9 mouse cellular contexts compared by ENCODE assay signal in the genomic region with DNA sequence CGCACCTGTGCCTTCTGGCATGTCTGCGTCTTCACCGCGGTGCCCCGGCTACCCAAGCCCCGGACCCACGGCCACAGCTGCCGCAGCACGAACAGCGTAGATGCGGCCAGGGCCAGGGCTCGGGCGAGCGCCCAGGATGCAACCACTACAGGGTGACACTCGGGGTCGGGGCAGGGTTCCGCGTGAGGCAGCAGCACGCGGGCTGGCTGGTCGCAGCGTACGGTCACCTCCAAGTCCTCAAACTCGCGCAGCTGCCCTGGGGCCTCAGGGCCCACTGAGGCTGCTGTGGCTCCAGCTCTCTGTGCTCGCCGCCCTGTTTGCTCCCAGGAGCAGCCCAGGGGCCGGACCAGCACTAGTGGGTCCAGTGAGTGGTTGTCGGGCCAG. TPM values are rescaled to one million over a fixed set of nuclear protein-coding genes. Genes with fewer than 3 reads are reported as not detected.
DNase-seq lines count a peak whose midpoint lies in the region; ATAC-seq lines count a peak whose summit lies in the region.
"Had no signal": no experiment of that assay in that cellular context is flagged by ENCODE, and none has a peak within 500 bp of the region (broad histone marks: within the 10 kb centered on the region; RNA-seq: fewer than 3 reads in every experiment).

No protein-coding gene starts in this region.

- peaks cover 21% of the 10 kb centered on the region for H3K4me1 ChIP-seq in liver, embryonic 12.5 days
- H3K4me1 ChIP-seq in forebrain, embryonic 12.5 days, result peaks cover 69% of the 10 kb centered on the region
- peaks cover 8% of the 10 kb centered on the region for H3K4me1 ChIP-seq in intestine, embryonic 16.5 days (ENCODE audit: control insufficient read depth, insufficient read depth, low read length)
- peaks cover 26% of the 10 kb centered on the region for H3K4me1 ChIP-seq in neural tube, embryonic 14.5 days (ENCODE audit: control insufficient read depth, insufficient read depth, low read length)

- H3K9me3 ChIP-seq in liver, embryonic 12.5 days (replicated peaks), result no peaks in the 10 kb centered on the region
- H3K9me3 ChIP-seq in forebrain, embryonic 12.5 days, result 0 out of 2 replicates have a peak, but pooled peaks cover 3% of the 10 kb centered on the region
- no peaks in the 10 kb centered on the region for H3K9me3 ChIP-seq in intestine, embryonic 16.5 days (ENCODE audit: control insufficient read depth, low read length)
- no peaks in the 10 kb centered on the region for H3K9me3 ChIP-seq in neural tube, embryonic 14.5 days (ENCODE audit: control insufficient read depth, low read length)

- no peak overlapping the region for H3K27ac ChIP-seq in liver, embryonic 12.5 days
- 0 out of 2 replicates have a peak overlapping the region, but pooled peaks have one; percentile 95 for H3K27ac ChIP-seq in forebrain, embryonic 12.5 days
- H3K27ac ChIP-seq in intestine, embryonic 16.5 days (ENCODE audit: low read length), result no peak overlapping the region
- H3K27ac ChIP-seq in neural tube, embryonic 14.5 days (ENCODE audit: low read depth, low read length), result no peak overlapping the region
- H3K27ac ChIP-seq: macrophage had no signal

- ATAC-seq in liver, embryonic 12.5 days, result no peak
- no peak for ATAC-seq in forebrain, embryonic 12.5 days (ENCODE audit: low FRiP score)
- ATAC-seq in intestine, embryonic 16.5 days, result no peak
- no peak for ATAC-seq in neural tube, embryonic 14.5 days (ENCODE audit: low read depth)
- no peak for ATAC-seq in monocyte, adult 5-6 weeks (replicated peaks; ENCODE audit: insufficient number of reproducible peaks, low FRiP score, low TSS enrichment, poor library complexity, severe bottlenecking)
- no peak for ATAC-seq in megakaryocyte-erythroid progenitor cell, adult 5-6 weeks (replicated peaks; ENCODE audit: low FRiP score, low TSS enrichment, poor library complexity, severe bottlenecking)

- no peaks in the 10 kb centered on the region for H3K36me3 ChIP-seq in liver, embryonic 12.5 days
- H3K36me3 ChIP-seq in forebrain, embryonic 12.5 days (replicated peaks), result no peaks in the 10 kb centered on the region
- no peaks in the 10 kb centered on the region for H3K36me3 ChIP-seq in intestine, embryonic 16.5 days (ENCODE audit: control insufficient read depth, insufficient read depth, low read length)
- H3K36me3 ChIP-seq in neural tube, embryonic 14.5 days (ENCODE audit: control insufficient read depth, insufficient read depth, low read length), result no peaks in the 10 kb centered on the region

- no peak overlapping the region for H3K9ac ChIP-seq in liver, embryonic 12.5 days
- peak overlapping the region; percentile 49; the same call in 1 of the 2 replicates for H3K9ac ChIP-seq in forebrain, embryonic 12.5 days
- peak overlapping the region; percentile 37; the same call in 1 of the 2 replicates for H3K9ac ChIP-seq in intestine, embryonic 16.5 days (ENCODE audit: low read depth, low read length)
- 0 out of 2 replicates have a peak overlapping the region, but pooled peaks have one; percentile 11 for H3K9ac ChIP-seq in neural tube, embryonic 14.5 days (replicated peaks; ENCODE audit: low read depth, low read length)

- peak overlapping the region; percentile 36; the same call in 1 of the 2 replicates for H3K4me2 ChIP-seq in liver, embryonic 12.5 days
- peak overlapping the region; percentile 43 for H3K4me2 ChIP-seq in forebrain, embryonic 12.5 days
- H3K4me2 ChIP-seq in intestine, embryonic 16.5 days (ENCODE audit: low read depth, low read length), result peak overlapping the region; percentile 50; the same call in 1 of the 2 replicates
- H3K4me2 ChIP-seq in neural tube, embryonic 14.5 days (ENCODE audit: low read depth, low read length), result peak overlapping the region; percentile 29; the same call in 1 of the 2 replicates

- no peak overlapping the region for H3K4me3 ChIP-seq in liver, embryonic 12.5 days
- H3K4me3 ChIP-seq in forebrain, embryonic 12.5 days (replicated peaks), result peak overlapping the region; percentile 23
- H3K4me3 ChIP-seq in intestine, embryonic 16.5 days (ENCODE audit: low read length), result peak overlapping the region; percentile 36
- H3K4me3 ChIP-seq in neural tube, embryonic 14.5 days (ENCODE audit: low read depth, low read length), result peak overlapping the region; percentile 16; the same call in 1 of the 2 replicates

- 20% methylated on average over 29 of the region's 29 CpGs for WGBS in liver, embryonic 12.5 days (ENCODE audit: insufficient replicate concordance)
- 24% methylated on average over 29 of the region's 29 CpGs for WGBS in forebrain, embryonic 12.5 days
- 19% methylated on average over 29 of the region's 29 CpGs for WGBS in intestine, embryonic 16.5 days
- WGBS in neural tube, embryonic 14.5 days, result 17% methylated on average over 29 of the region's 29 CpGs

- no peak for DNase-seq in liver
- no peak for DNase-seq in cerebellum, postnatal 10 days

- peaks cover 94% of the 10 kb centered on the region for H3K27me3 ChIP-seq in liver, embryonic 12.5 days (replicated peaks)
- peaks cover 53% of the 10 kb centered on the region for H3K27me3 ChIP-seq in forebrain, embryonic 12.5 days
- H3K27me3 ChIP-seq in intestine, embryonic 16.5 days (replicated peaks; ENCODE audit: control insufficient read depth, insufficient read depth, low read length), result peaks cover 51% of the 10 kb centered on the region
- H3K27me3 ChIP-seq in neural tube, embryonic 14.5 days (ENCODE audit: control insufficient read depth, insufficient read depth, low read length), result peaks cover 23% of the 10 kb centered on the region

RNA-seq across cellular contexts. Expression of a gene that starts 0.5 kb away (rescaled TPM):
- not detected in 2 replicates for polyA plus RNA-seq in liver, embryonic 12.5 days (2016; fragmentation: Nextera tagmentation; extraction: Ambion mirVana)
- polyA plus RNA-seq in forebrain, embryonic 12.5 days (2016; fragmentation: Nextera tagmentation; extraction: Ambion mirVana), result not detected in 2 replicates
- not detected in 2 replicates for polyA plus RNA-seq in intestine, embryonic 16.5 days (2015; fragmentation: Nextera tagmentation; extraction: Ambion mirVana)
- polyA plus RNA-seq in neural tube, embryonic 14.5 days (2014; fragmentation: Nextera tagmentation; extraction: Ambion mirVana), result not detected in 2 replicates
- total RNA-seq in monocyte, adult 5-6 weeks (2017), result not detected in 3 replicates
- total RNA-seq in megakaryocyte-erythroid progenitor cell, adult 5-6 weeks (2014; fragmentation: Nextera tagmentation), result not detected in 2 replicates
- not detected in 2 replicates for total RNA-seq in megakaryocyte-erythroid progenitor cell, adult 5-6 weeks (2017)
- polyA plus RNA-seq: macrophage had no signal

RNA-seq across cellular contexts. Expression of a gene that starts 35.4 kb away (rescaled TPM):
- polyA plus RNA-seq in liver, embryonic 12.5 days (2016; fragmentation: Nextera tagmentation; extraction: Ambion mirVana), result 19.3 and 21.2 TPM in 2 replicates
- 330 and 331 TPM in 2 replicates for polyA plus RNA-seq in forebrain, embryonic 12.5 days (2016; fragmentation: Nextera tagmentation; extraction: Ambion mirVana)
- 34.4 and 37.3 TPM in 2 replicates for polyA plus RNA-seq in intestine, embryonic 16.5 days (2015; fragmentation: Nextera tagmentation; extraction: Ambion mirVana)
- polyA plus RNA-seq in neural tube, embryonic 14.5 days (2014; fragmentation: Nextera tagmentation; extraction: Ambion mirVana), result 255 and 266 TPM in 2 replicates
- total RNA-seq in monocyte, adult 5-6 weeks (2017), result 15.5 to 40.8 TPM (median 16.3 TPM) in 3 replicates
- total RNA-seq in megakaryocyte-erythroid progenitor cell, adult 5-6 weeks (2014; fragmentation: Nextera tagmentation), result 55.7 and 65.0 TPM in 2 replicates
- 36.6 and 48.3 TPM in 2 replicates for total RNA-seq in megakaryocyte-erythroid progenitor cell, adult 5-6 weeks (2017)

RNA-seq across cellular contexts. Expression of a gene that starts 42.5 kb away (rescaled TPM):
- polyA plus RNA-seq in liver, embryonic 12.5 days (2016; fragmentation: Nextera tagmentation; extraction: Ambion mirVana), result 0.20 and 0.25 TPM in 2 replicates
- polyA plus RNA-seq in forebrain, embryonic 12.5 days (2016; fragmentation: Nextera tagmentation; extraction: Ambion mirVana), result 0.87 and 1.4 TPM in 2 replicates
- polyA plus RNA-seq in intestine, embryonic 16.5 days (2015; fragmentation: Nextera tagmentation; extraction: Ambion mirVana), result 0.98 and 1.4 TPM in 2 replicates
- polyA plus RNA-seq in neural tube, embryonic 14.5 days (2014; fragmentation: Nextera tagmentation; extraction: Ambion mirVana), result 1.5 and 1.9 TPM in 2 replicates
- total RNA-seq in monocyte, adult 5-6 weeks (2017), result 1.2 to 2.0 TPM (median 1.4 TPM) in 3 replicates
- total RNA-seq in megakaryocyte-erythroid progenitor cell, adult 5-6 weeks (2014; fragmentation: Nextera tagmentation), result 2.8 TPM in 1 of 2 replicates, not detected in the other
- not detected in 2 replicates for total RNA-seq in megakaryocyte-erythroid progenitor cell, adult 5-6 weeks (2017)
